Mouse (Mus musculus) small intestine, adult 2 months (tissue): ENCODE data around the gene Hand1. TPM values are rescaled to one million over a fixed set of nuclear protein-coding genes. Genes with fewer than 3 reads are reported as not detected.

Experiments
- H3K27ac ChIP-seq: fragments of 200-500 bp; 2 replicates; pipeline ENCODE4 v1.5.1; 2012; ENCODE audit warnings: low read depth, low read length, control low read depth, inconsistent platforms; ENCODE audit not compliant: insufficient read depth
- H3K27me3 ChIP-seq: fragments of 200-500 bp; 2 replicates; pipeline ENCODE4 v1.6.1; 2012; ENCODE audit warnings: mild to moderate bottlenecking, moderate library complexity, low read length, inconsistent platforms; ENCODE audit not compliant: control insufficient read depth, insufficient read depth
- H3K36me3 ChIP-seq: fragments of 200-500 bp; 2 replicates; pipeline ENCODE4 v1.6.1; 2012; ENCODE audit warnings: mild to moderate bottlenecking, low read length, control low read depth, inconsistent platforms; ENCODE audit not compliant: control insufficient read depth, insufficient read depth
- H3K4me1 ChIP-seq: fragments of 200-500 bp; 2 replicates; pipeline ENCODE4 v1.6.1; 2012; ENCODE audit warnings: low read length, inconsistent platforms, mixed read lengths; ENCODE audit not compliant: control insufficient read depth, insufficient read depth, insufficient read length
- H3K4me3 ChIP-seq: fragments of 200-500 bp; 2 replicates; pipeline ENCODE4 v1.5.1; 2012; ENCODE audit warnings: low read depth, mild to moderate bottlenecking, control low read depth, inconsistent platforms, low read length, moderate library complexity
- CTCF ChIP-seq: fragments of 200-500 bp; IDR thresholded peaks from 2 replicates; pipeline ENCODE4 v1.5.1; 2012; ENCODE audit warnings: low read depth, mild to moderate bottlenecking, control low read depth, inconsistent platforms, low read length, moderate library complexity, mixed read lengths; ENCODE audit not compliant: insufficient replicate concordance, insufficient read length; ENCODE audit errors: extremely low read depth
- POLR2A ChIP-seq: fragments of 200-500 bp; IDR thresholded peaks from 2 replicates; pipeline ENCODE4 v1.6.1; 2012; ENCODE audit warnings: low read depth, mild to moderate bottlenecking, control low read depth, inconsistent platforms, low read length, moderate library complexity
- WGBS: fragments of 180-500 bp; shearing (Covaris S2); methylation state at CpG from one replicate; pipeline ENCODE4 v1.1.7; 2018; 5-methylcytosine and 5-hydroxymethylcytosine counted together
- polyA plus RNA-seq: library from polyadenylated mRNA; depleted of rRNA; stranded (reverse); fragments of >200 nt; gene quantifications from 2 replicates; pipeline ENCODE4 v1.2.3, GENCODE M21; 2012

Hand1 gene
- polyA plus RNA-seq, 1 experiment: 10.1 TPM

GRCm38 (mm10) chr11:57840986-57841385 lies 8.4 kb upstream of the Hand1 start:
- no peak overlapping the region for H3K4me3 ChIP-seq
- peaks cover 3% of the 10 kb centered on the region; the same call in 1 of the 2 replicates for H3K4me1 ChIP-seq
- no peak overlapping the region for H3K27ac ChIP-seq
- TF ChIP-seq CTCF (no peak), POLR2A (no peak)
- WGBS: 40% methylated on average over 10 of the region's 10 CpGs
- H3K27me3 ChIP-seq: peaks cover 43% of the 10 kb centered on the region
- H3K36me3 ChIP-seq: no peaks in the 10 kb centered on the region

GRCm38 (mm10) chr11:57837861-57838680 lies 5.5 kb upstream of the Hand1 start:
- Histone ChIP-seq H3K27me3 (peaks cover 61% of the 10 kb centered on the region), H3K36me3 (no peaks in the 10 kb centered on the region), H3K27ac (no peak overlapping the region), H3K4me3 (no peak overlapping the region), H3K4me1 (peaks cover 3% of the 10 kb centered on the region; the same call in 1 of the 2 replicates)
- 19% methylated on average over 22 of the region's 22 CpGs for WGBS
- TF ChIP-seq CTCF (no peak), POLR2A (no peak)

- Histone ChIP-seq H3K36me3 (no peaks in the 10 kb centered on the region), H3K27me3 (peaks cover 64% of the 10 kb centered on the region), H3K27ac (no peak overlapping the region), H3K4me1 (peaks cover 3% of the 10 kb centered on the region; the same call in 1 of the 2 replicates), H3K4me3 (no peak overlapping the region)
- no peak for TF ChIP-seq CTCF
- no peak for TF ChIP-seq POLR2A
- WGBS: 3% methylated on average over 38 of the region's 38 CpGs
Observed at GRCm38 (mm10) chr11:57836872-57837680, 4.5 kb upstream of the Hand1 start.

DNA sequence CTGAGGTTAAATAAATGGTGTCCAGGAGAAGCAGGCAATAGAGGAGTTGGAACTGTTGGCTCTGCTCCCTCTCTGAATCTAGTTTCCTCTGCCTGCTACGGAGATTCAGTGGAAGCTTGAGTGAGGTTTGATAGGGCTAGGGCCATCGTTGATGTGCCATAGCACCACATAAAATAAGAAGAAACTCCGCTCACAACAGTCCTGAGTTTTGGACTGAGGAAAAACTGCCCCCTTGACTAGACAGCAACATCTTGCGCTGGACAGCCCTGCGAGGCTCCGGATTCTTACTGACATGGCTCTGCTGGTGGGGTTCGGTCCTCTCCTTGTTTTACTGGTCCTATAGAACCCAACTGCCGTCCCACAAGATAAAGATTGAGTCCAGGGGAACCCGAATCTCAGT lies 3.8 kb upstream of the Hand1 start:
- peaks cover 64% of the 10 kb centered on the region for H3K27me3 ChIP-seq
- TF ChIP-seq POLR2A (no peak), CTCF (no peak)
- H3K4me3 ChIP-seq: no peak overlapping the region
- no peaks in the 10 kb centered on the region for H3K36me3 ChIP-seq
- H3K4me1 ChIP-seq: peaks cover 3% of the 10 kb centered on the region; the same call in 1 of the 2 replicates
- H3K27ac ChIP-seq: no peak overlapping the region
- 30% methylated on average over 9 of the region's 9 CpGs for WGBS

DNA sequence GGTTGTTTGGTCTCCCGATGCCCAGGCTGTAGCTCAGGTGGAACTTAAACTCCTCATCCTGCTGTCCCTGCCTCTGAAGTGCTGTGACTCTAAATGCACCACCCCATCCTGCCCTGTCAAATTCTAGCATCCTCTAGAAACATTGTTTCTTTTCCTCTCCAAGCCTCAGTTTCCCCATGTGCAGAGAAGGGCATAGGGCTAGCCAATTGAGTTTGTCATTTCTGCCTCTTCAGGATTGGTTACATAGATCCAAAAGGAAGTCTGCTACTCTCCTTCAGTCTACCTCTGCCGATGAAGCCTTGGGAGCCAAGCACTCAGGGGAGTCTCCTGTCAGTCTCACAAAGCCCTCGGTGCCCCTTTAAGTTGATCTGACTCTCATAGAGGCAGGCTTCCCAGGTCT lies 3.3 kb upstream of the Hand1 start:
- H3K27ac ChIP-seq: no peak overlapping the region
- WGBS: 50% methylated on average over 3 of the region's 3 CpGs
- TF ChIP-seq POLR2A (no peak), CTCF (no peak)
- peaks cover 3% of the 10 kb centered on the region; the same call in 1 of the 2 replicates for H3K4me1 ChIP-seq
- no peaks in the 10 kb centered on the region for H3K36me3 ChIP-seq
- H3K27me3 ChIP-seq: peaks cover 61% of the 10 kb centered on the region
- no peak overlapping the region for H3K4me3 ChIP-seq

DNA sequence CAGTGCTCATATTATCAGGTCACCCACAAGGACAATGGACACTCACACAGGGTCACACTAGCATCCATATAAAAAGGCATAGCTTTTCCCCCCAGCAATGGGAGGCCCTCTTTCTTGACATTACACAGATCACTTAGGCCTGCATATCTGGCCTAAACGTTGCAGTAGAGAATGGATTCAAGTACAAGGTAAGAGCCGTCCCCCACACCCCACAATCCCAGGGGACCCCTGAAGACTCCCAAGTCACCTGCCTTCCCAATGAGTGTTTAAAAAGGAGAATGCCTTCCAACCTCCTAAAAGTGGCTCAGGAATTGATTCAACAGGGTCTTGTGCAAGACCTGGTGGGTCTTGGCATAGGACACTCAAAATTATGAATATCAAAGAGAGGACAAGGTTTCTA lies 2.7 kb upstream of the Hand1 start:
- TF ChIP-seq POLR2A (no peak), CTCF (no peak)
- peaks cover 60% of the 10 kb centered on the region for H3K27me3 ChIP-seq
- peaks cover 3% of the 10 kb centered on the region; the same call in 1 of the 2 replicates for H3K4me1 ChIP-seq
- WGBS: 48% methylated on average over 2 of the region's 2 CpGs
- no peak overlapping the region for H3K27ac ChIP-seq
- H3K4me3 ChIP-seq: no peak overlapping the region
- no peaks in the 10 kb centered on the region for H3K36me3 ChIP-seq

DNA sequence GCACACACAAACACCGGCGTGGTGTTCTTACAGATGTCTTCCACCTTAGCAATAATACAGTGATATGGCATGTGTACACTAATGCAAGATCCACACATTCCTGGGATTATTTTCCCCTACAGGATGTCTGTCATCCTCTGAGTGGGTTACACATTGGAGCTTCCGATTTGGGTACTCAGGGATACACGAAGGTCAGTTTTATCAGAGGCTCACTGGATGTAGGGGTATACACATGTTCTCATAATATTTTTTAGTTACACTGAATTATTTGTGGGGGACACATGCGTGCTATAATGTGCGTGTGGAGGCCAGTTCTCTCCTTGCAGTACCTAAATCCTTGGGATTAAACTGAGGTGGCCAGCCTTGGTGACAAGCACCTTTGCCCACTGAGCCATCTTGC lies 1.4 kb upstream of the Hand1 start:
- Histone ChIP-seq H3K27me3 (peaks cover 67% of the 10 kb centered on the region), H3K4me1 (peaks cover 3% of the 10 kb centered on the region; the same call in 1 of the 2 replicates), H3K27ac (no peak overlapping the region), H3K36me3 (no peaks in the 10 kb centered on the region), H3K4me3 (no peak overlapping the region)
- 39% methylated on average over 6 of the region's 6 CpGs for WGBS
- TF ChIP-seq POLR2A (no peak), CTCF (no peak)
